Mouse (Mus musculus): ENCODE results near the gene Dctn1. TPM values are rescaled to one million over a fixed set of nuclear protein-coding genes. Genes with fewer than 3 reads are reported as not detected.
A peak's percentile ranks its signal among the peaks of the same experiment; 100 is the strongest.
"Not testable (repeated sequence)": the region's sequence is repeated elsewhere in the genome, so short reads cannot be mapped to it uniquely, and the experiment has no call there.

Dctn1 gene
- total RNA-seq, 1 experiment from 2014 or later: 172 TPM

DNA sequence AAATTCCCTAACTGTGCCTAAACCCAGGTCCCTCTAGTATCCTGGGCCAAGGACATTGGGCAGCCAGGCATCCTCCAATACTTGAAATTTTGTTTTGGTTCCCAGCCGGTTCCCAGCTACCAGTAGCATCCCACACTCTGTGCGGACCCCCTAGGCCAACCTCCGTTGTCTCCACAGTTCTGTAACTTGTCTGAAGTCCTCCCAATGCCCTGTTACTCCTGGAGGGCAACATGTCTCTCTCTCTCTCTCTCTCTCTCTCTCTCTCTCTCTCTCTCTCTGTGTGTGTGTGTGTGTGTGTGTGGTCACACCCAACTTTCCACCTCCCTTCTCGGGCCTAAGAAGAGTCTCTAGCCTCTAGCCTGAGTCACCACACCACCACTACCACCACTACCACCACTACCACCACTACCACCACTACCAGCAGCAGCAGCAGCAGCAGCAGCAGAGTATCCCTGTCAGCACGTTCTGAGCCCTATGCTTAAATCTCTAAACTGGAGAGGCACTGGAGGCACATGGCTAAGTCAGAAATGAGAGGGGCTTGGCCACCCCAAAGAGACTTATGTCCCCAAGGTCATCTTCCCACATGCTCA is 29.3 kb upstream of the Dctn1 start:
- no peak for DNase-seq

DNA sequence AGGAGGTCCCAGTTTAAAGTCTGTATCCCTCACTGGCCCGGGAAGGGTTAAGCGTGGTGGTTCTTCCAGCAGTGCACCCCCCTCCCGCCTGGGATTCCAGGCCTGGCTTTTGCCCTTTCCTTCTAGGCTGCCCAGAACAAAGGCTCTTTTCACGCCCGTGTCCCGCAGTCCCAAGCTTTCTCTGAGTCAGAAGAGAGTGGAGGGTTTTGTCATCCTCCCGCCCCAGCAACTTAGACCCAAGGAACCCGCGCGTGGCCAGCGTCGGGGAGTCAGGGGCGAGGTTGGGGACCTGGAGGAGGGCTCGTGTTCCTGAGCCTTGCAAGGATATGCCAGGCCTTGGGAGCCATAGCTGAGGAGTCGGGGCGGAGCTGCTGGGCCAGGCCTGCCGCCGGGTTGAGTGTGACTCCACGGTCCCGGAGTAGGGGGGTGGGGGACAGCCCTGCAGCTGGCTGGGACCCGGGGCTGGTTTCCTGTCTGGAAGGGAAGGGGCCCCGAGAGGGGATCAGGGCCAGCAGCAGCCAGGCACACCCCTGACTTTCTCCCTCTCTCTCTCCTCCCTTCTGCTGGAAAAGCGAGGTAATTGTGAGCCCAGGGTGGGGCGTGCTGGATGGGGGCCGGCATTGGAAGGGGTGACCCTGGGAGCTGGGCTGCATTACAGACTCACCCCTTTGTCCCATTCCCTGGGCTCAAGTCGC is 28.7 kb upstream of the Dctn1 start:
- peak; percentile 72 for DNase-seq

DNA sequence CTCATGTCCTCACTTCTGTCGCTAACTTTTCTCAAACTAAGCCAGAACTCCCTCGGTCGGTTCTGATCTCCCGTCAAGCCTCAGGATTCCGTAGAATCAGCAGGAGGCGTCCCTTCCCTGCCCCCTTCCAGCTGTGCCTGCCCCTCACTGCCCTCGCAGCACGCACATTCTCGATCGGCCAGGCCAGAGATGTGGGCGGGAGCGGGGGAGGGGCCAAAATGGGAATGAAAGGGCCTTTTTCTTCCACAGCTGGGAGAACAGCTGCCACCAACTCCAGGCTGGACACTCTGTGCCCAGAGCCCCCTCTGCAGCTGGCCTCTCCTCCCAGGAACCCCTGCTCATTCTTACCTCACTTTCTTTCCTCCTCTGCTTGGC is 28.2 kb upstream of the Dctn1 start:
- DNase-seq: peak; percentile 90

DNA sequence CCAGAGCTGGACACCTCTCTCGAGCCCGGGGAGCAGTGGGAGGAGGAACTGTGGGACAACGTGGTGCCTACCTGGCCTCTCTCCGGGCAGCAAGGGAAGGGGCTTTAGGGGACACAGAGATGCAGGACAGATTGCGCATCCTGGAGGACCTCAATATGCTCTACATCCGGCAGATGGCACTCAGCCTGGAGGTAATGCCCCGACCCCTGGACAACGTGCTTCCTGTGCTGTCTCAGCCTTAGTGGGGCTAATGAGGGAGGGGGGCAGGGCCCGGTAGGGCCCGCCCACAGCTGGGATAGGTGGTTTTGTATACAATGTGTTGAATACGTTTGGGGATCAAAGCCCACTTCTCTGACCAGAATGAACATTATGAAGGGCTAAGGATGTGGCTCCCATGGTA is 27.7 kb upstream of the Dctn1 start:
- no peak for DNase-seq

DNA sequence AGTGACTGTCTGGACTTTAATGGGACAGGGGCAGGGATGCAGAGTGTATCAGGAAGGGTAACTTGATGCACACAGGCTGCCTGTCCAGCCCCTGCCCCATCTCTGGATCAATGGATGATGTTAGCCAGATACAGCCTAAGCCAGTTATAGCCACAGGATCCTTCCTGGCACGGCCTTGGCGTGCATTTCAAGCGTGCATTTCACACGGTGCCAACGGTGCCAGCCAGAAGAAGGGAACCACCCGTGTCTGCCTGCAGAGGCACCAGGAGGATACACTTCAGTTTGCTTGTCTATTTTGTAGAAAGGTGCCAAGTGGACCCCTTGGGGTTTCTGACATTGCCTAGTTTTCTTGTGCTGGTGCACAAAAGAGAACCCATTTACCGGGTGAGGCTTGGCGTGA is 25.7 kb upstream of the Dctn1 start:
- no peak for DNase-seq

DNA sequence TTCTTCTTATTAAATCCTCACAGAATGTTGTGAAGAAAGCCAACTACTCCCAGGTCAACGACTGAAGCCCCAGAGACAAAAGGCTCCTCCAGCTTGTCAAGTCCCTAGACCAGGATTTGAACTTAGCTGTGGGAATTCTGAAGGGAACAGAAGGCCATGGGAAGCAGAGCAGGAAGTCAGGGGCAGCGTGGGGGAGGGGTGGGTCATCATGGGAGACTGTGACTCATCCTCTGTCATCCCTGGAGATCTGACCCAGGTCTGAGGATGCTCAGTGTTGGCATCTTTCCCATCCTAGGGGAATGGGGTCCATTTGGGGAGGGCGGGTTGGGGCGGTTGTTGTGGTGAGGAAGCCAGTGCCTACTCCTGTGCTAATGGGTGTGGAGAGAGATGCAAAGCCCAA is 24.1 kb upstream of the Dctn1 start:
- DNase-seq: no peak

DNA sequence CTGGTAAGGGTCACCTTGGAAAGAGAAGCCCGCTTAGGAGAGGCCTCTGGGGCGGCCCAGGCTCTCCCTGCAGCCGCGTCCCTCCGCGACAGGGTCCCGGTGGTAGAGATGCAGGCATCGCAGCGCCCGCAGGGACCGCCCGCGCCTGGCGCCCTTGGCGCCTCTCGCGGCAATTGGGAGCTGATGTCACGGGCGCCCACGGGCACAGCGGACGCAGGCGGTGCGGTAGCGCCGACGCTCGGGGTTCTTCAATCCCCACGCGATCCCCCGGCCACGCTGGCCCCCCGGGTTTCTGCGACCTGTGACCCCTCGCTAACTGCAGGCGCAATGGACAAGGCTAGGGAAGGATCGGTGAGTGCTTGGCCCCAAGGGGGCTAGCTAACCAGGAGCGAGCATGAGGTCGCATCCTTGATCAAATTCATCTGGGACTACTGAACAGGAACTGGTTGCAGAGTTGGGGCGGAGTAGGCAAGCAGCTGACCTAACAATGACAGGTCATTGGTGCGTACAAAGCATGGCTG is 23.4 kb upstream of the Dctn1 start:
- no peak for DNase-seq

DNA sequence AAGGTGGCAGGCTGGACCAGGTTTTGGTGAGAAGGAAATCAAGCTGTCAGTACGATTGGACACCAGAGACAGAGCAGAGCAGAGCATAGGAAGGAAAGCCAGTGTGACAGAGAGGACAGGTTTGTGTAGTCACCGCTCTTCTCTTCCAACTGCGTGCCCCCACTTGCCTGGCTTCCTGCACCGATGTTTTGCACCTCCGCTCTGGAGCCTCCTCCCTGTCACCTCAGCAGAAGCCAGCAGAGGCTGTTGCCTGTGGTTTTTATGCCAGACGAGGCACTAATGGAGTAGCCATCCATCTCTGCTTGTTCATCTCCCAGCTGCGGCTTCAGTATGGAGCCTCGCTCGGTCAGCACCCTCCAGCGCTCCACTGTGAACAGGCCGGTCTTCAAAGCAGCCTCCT is 22.8 kb upstream of the Dctn1 start:
- no peak for DNase-seq

DNA sequence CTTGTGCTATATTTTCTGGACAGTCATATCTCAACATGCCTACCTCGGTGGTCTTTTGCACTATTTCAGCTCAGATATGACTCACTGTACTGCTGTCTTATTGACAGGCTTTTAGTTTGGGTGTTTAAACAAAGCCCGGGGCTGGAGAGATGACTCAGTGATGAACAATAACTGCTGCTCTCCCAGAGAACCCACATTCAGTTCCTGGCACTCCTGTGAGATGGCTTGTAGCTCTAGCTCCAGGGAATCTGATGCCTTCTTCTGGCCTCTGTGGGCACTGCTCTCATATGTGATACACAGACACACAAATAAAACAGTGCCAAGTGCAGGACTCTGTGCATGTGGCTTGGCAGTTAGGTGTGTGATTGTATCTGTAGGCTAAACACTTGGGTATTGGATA is 20.5 kb upstream of the Dctn1 start:
- DNase-seq: no peak

DNA sequence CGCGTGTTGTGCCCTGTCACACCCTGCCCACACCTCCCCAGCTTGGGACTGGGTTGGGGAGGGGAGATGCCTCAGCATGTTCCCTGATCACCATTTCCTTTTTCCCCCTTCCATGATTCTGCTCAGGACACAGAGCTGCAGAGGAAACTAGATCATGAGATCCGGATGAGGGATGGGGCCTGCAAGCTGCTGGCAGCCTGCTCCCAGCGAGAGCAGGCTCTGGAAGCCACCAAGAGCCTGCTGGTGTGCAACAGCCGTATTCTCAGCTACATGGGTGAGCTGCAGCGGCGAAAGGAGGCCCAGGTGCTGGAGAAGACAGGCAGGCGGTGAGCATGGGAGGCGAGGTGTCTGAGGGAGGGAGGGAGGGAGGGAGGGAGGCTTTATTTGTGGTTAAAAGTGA is 19.9 kb upstream of the Dctn1 start:
- DNase-seq: no peak

DNA sequence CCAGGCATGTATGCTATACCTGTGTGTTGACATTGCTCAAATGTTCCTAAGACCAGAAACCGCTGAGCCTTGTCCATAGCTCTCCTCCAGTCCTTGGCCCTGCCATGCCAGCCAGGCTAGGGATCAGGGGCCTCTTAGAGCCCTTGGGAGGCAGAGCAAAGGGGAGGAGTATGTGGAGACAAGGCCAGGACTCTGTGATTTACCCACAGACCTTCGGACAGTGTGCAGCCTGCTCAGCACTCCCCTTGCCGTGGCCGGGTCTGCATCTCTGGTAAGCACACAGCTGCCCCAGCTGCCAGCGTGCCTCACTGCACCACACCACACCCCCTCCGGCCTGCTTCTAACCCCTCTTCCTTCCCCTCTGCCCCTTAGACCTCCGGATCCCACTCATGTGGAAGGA is 18.4 kb upstream of the Dctn1 start:
- peak; percentile 32 for DNase-seq

DNA sequence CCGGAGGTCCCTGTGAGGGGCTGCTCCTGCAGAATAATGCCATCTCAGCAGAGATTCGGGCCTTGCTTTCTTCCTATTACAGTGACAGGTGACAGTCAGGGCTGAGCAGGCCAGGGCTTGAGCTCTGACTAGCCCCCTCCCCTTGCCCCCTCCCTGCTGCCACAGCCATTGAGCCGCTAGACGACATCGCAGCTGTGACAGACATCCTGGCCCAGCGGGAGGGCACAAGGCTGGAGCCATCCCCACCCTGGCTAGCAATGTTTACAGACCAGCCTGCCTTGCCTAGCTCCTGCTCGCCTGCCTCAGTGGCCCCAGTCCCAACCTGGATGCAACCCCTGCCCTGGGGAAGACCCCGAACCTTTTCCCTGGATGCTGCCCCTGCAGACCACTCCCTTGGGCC is 14.0 kb upstream of the Dctn1 start:
- no peak for DNase-seq

DNA sequence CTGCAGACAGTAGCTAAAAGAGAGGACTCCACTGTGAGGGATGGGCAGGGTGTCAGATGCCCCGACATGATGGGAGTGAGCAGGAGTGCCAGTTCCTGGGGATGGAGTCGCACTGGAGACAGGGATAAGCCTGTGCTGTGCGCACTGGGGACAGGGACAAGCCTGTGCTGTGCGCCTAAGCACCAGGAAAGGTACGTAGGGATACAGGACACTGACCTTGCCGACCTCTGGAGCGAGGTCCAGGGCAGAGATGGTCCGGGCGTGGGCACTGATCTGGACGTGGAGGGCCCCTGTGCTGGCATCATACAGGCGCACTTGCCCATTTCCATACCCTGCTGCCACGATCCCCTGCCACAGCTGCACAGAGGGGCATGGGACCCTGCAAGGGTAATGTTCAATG is 12.7 kb upstream of the Dctn1 start:
- DNase-seq: no peak

DNA sequence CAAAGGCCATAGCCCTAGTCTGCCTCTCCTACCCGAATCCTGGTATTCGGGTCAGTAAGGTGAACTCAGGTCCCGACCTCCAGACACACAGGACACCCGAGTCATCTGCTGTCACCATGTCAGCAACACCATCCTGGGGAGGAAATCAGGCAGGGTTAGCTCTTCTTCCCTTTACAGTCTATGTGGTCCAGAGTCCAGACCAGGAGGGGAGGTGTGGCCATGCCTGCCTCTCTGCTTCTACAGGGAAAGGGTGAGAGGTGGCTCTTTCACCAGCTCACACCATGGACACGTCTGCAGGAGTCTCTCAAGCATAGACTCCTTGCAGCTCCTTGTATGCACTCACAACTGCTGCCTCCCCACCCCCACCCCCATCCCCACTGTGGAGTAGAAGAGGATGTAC is 12.2 kb upstream of the Dctn1 start:
- DNase-seq: no peak

DNA sequence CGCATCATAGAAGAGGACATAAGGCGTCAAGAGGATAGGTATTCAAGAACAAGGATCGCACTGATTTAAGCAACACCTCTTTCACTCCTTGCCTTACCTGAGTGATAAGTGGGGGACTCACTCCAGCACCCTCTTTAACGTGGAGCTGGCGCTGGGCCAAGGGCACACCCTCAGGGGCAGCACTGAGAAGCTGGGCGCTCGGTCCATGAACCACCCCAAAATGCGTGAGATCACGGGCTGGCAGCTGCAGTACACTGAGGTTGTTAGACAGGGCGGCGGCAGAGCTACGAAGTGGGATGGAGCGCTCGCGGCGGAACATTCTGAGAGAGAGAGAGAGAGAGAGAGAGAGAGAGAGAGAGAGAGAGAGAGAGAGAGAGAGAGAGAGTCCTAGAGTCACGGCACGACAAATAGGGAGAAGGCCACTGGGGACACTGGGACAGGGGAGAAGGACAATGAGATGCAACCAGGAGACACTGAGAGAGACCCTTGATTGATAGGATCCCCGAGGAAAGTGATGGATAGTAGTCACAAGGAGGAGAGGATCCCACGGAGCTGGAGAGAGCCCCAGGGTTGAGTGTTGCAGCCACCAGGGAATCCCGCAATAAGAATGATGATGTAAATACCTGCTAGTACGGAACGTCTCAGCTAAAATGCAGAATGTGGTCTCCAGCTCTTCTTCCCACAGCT is 10.0 kb upstream of the Dctn1 start:
- DNase-seq: no peak

DNA sequence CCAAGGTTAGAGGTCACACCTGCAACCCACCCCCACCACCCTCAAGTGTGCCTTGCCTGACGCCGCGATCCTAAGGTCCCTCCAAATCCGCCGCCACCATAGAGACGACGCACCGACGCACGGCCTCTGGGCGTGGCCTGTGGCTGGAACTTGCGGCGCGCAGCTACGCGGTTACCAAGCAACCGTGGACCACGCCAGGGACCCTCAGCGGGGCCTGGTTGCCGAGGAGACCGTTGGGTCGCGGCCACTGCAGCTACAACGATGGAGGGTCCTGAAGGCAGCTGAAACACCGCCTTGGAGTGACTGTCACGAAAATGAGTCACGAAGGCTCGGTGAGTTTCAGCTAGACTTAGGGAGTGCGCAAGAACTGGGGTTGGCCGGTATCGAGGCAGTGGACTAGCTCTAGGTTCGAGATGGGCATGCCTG is 9.4 kb upstream of the Dctn1 start, which contains the start of the genes Wdr54 and 1700003E16Rik:
Wdr54 (minus strand) TSS at position 139 of the 426 bp plus-strand sequence.
1700003E16Rik (plus strand) TSS at position 146 of the 426 bp plus-strand sequence.
- DNase-seq: peak; percentile 65

DNA sequence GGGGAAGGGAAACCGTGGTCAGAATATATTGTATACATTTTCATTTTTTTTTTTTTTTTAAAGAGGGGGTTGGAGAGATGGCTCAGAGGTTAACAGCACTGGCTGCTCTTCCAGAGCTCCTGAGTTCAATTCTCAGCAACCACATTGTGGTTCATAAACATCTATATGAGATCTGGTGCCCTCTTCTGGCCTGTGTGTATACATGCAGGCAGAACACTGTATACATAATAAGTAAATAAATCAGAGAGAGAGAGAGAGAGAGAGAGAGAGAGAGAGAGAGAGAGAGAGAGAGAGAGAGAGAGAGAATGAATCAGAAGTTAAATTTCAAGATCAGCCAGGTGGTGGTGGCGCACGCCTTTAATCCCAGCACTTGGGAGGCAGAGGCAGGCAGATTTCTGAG is 6.3 kb upstream of the Dctn1 start:
- not testable (repeated sequence) for DNase-seq

DNA sequence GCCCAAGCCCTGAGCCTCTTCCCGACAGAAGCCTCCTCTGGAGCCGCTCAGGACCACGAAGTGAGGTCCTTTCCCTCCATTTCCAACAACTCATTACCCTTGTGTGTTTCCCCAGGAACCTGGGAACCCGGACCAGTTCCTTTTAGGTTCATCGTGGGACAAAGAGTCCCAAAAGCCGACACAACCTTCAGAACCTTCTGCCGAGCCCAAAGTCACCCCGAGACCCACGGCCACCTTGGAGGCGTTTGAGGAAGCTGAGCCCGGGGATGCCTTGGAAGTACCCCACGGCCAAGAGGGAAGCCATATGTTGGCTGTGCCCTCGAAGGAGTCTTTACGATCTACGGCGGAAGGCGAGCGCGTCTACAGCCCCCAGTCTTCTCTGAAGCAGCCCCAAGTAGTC is 4.3 kb upstream of the Dctn1 start:
- no peak for DNase-seq

DNA sequence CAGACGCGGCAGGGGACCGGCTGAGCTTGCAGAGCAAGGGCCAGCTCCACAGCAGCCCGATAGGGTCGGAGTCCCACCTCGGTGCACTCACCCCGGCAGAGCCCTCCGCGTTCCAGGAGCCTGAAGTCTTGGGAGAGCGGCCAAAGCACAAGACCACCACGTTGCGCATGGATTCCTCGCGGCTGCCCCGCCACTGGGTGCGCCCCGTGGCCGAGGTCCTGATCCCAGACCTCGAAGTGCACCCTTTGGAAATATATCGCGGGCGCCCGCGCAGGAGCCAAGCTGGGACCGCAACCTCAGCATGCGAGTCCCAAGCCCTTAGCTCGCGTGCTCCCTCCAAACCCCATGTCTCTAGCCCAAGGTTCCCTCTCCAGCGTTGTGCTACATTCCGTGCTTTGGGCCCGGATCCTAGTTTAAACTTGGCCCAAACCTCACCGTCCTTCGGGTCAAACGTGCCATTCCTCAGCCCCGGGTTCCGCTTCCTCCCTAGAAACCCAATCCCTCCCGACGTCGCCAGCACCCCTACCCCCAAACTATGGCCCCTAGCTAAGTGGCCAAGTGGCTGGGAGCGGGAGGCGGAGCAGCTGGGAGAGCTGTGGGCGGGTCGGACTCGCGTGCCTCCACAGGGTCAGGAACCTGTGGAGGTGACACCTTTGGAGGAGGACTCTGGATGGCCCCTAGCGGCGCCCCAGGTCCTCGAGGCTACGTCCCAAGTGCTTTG is 3.6 kb upstream of the Dctn1 start:
- peak; percentile 49 for DNase-seq

DNA sequence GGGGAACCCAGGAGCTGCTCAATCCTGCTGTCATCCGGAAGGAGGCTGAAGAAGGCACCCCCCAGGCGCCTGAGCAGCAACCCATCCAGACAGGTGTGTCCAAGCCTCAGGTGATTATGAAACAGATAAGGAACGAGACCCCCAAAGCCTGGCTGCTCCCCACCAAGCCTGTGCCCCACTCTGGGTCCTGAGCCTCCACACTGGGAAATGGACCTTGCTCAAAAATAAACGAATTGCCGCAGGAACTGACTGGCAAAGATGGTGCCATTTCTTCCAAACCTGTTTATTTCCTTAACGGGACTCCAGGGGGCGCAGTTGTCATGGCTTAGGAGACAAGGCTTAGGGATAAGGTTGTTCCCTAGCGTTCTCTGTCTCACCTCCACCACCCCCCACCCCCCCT is 3.0 kb upstream of the Dctn1 start:
- DNase-seq: peak; percentile 67

DNA sequence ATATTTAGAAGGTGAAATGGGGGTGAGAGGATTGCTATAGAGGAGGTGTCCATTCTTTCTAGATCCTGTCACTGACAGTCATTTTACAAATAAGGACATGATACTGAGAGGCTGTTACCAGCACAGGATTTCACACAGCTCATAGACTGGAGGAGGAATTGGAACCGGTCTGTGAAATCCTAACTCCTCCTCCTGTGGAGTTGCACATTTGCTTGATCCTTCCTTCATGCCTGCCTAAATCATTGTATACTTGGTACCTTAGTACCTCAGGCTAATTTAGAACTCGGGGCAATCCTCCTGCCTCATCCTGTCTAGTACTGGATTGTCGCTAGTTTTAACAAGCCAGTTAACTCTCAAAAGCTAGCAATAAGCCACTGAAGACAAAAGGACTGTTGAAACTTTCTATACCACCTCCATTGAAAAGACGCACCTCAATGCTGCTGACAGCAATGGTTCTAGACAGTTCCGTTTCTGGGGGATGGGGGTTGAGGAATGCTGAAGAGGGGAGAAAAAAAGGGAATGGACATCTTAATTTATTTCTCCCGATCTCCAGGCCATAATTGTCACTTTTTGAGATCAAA is 604 bp upstream of the Dctn1 start:
- no peak for DNase-seq

DNA sequence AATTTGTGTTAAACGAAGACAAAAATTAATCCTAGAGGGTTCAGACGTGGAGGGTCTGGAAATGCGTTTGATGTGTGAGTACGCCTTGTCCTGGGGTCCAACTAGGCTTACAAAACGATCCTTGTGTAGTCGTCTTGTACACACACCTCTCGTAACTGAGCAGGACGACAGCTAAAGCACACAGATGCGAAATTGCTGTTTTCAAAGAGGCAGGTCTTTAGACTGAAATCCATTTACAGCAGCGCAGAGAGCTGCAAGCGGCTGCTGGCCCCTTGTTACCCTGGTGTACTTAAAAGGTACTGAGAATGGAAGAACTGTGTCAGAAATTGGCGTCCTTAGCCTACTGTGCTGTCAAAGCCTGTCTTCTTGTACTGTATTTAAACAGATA is 517 bp downstream of the Dctn1 start:
- DNase-seq: no peak

Data from adrenal gland, postnatal 25 days (tissue).